Mouse (Mus musculus): ENCODE measurements around the gene Ccdc117. TPM values are rescaled to one million over a fixed set of nuclear protein-coding genes. Genes with fewer than 3 reads are reported as not detected.
"Not testable (repeated sequence)": the region's sequence is repeated elsewhere in the genome, so short reads cannot be mapped to it uniquely, and the experiment has no call there.

Gene Ccdc117
- polyA plus RNA-seq, 1 experiment = 5.8 TPM

- DNase-seq (ENCODE audit: low read depth) = no peak
These were observed 32.5 kb downstream of the Ccdc117 start for GRCm38 (mm10) chr11:5509215-5510098.

- no peak for DNase-seq (ENCODE audit: low read depth)
These were observed 36.0 kb downstream of the Ccdc117 start for GRCm38 (mm10) chr11:5505856-5506575.

GRCm38 (mm10) chr11:5502351-5503051 is 39.5 kb downstream of the Ccdc117 start:
- DNase-seq (ENCODE audit: low read depth) = peak; percentile 97

GRCm38 (mm10) chr11:5500903-5501741 is 40.9 kb downstream of the Ccdc117 start:
- no peak for DNase-seq (ENCODE audit: low read depth)

- no peak for DNase-seq (ENCODE audit: low read depth)
These were observed 41.9 kb downstream of the Ccdc117 start for GRCm38 (mm10) chr11:5499961-5500644.

- no peak for DNase-seq (ENCODE audit: low read depth)
These were observed 42.9 kb downstream of the Ccdc117 start for GRCm38 (mm10) chr11:5498931-5499661.

GRCm38 (mm10) chr11:5498422-5498821 is 43.6 kb downstream of the Ccdc117 start:
- no peak for DNase-seq (ENCODE audit: low read depth)

GRCm38 (mm10) chr11:5496559-5497248 is 45.3 kb downstream of the Ccdc117 start:
- no peak for DNase-seq (ENCODE audit: low read depth)

- DNase-seq (ENCODE audit: low read depth) = no peak
These were observed 46.1 kb downstream of the Ccdc117 start for GRCm38 (mm10) chr11:5495906-5496305.

- DNase-seq (ENCODE audit: low read depth) = no peak
These were observed 46.6 kb downstream of the Ccdc117 start for GRCm38 (mm10) chr11:5495286-5495832.

- DNase-seq (ENCODE audit: low read depth) = no peak
These were observed 48.1 kb downstream of the Ccdc117 start for GRCm38 (mm10) chr11:5493869-5494268.

GRCm38 (mm10) chr11:5491912-5492311 is 50.1 kb downstream of the Ccdc117 start:
- no peak for DNase-seq (ENCODE audit: low read depth)

- DNase-seq (ENCODE audit: low read depth) = no peak
These were observed 50.9 kb downstream of the Ccdc117 start for GRCm38 (mm10) chr11:5490989-5491656.

GRCm38 (mm10) chr11:5489433-5489832 is 52.6 kb downstream of the Ccdc117 start:
- not testable (repeated sequence) for DNase-seq (ENCODE audit: low read depth)

- DNase-seq (ENCODE audit: low read depth) = no peak
These were observed 56.6 kb downstream of the Ccdc117 start for GRCm38 (mm10) chr11:5485193-5486011.

GRCm38 (mm10) chr11:5482581-5482980 is 59.4 kb downstream of the Ccdc117 start:
- no peak for DNase-seq (ENCODE audit: low read depth)
